Mouse (Mus musculus) liver, embryonic 14.5 days (tissue): ENCODE data around the gene Chchd1. TPM values are rescaled to one million over a fixed set of nuclear protein-coding genes. Genes with fewer than 3 reads are reported as not detected.

Experiments used
- ATAC-seq: fragments of 200-750 bp; cut with Nextera tagmentation; 2 replicates; pipeline ENCODE4 v1.8.0; 2017; ENCODE audit warnings: moderate number of reproducible peaks, mild to moderate bottlenecking, moderate library complexity; ENCODE audit not compliant: insufficient read depth
- DNase-seq, 3 experiments: peaks; one replicate each; pipeline ENCODE4 v3.0.0-alpha.2; 2012 to 2013; ENCODE audit warnings: low read depth in 3 of 3, low spot score in 3 of 3
- H3K27ac ChIP-seq: fragments of 300-500 bp; sonication (generic); 2 replicates; pipeline ENCODE4 v1.5.1; 2014; ENCODE audit warnings: moderate library complexity, mild to moderate bottlenecking, control low read depth, inconsistent platforms
- H3K27me3 ChIP-seq: fragments of 300-500 bp; sonication (generic); 2 replicates; pipeline ENCODE4 v1.6.1; 2014; ENCODE audit warnings: mild to moderate bottlenecking, low read length, moderate library complexity; ENCODE audit not compliant: control insufficient read depth, insufficient read depth
- H3K36me3 ChIP-seq: fragments of 300-500 bp; sonication (generic); replicated peaks from 2 replicates; pipeline ENCODE4 v1.6.1; 2014; ENCODE audit warnings: low read depth; ENCODE audit not compliant: control insufficient read depth, insufficient read depth
- H3K4me1 ChIP-seq, 2 experiments: fragments of 200-500 bp in 1 of 2; fragments of 300-500 bp in 1 of 2; sonication (generic) in 1 of 2; replicated peaks; 2 replicates each; pipeline ENCODE4 v1.6.1; 2012 to 2014; ENCODE audit warnings: antibody characterized with exemption in 1 of 2, inconsistent platforms in 1 of 2, low read length in 1 of 2; ENCODE audit not compliant: control insufficient read depth in 2 of 2, insufficient read depth in 2 of 2
- H3K4me2 ChIP-seq: fragments of 300-500 bp; sonication (generic); 2 replicates; pipeline ENCODE4 v1.6.1; 2014; ENCODE audit warnings: low read depth, mild to moderate bottlenecking, control low read depth, moderate library complexity
- H3K4me3 ChIP-seq, 2 experiments: fragments of 200-500 bp in 1 of 2; fragments of 300-500 bp in 1 of 2; sonication (generic) in 1 of 2; 2 replicates each; pipeline ENCODE4 v1.5.1; 2012 to 2014; ENCODE audit warnings: low read depth in 2 of 2, low read length in 2 of 2, mild to moderate bottlenecking in 2 of 2, control low read depth in 1 of 2, inconsistent platforms in 1 of 2, moderate library complexity in 1 of 2; ENCODE audit not compliant: insufficient read depth in 1 of 2
- H3K9ac ChIP-seq: fragments of 300-500 bp; sonication (generic); replicated peaks from 2 replicates; pipeline ENCODE4 v1.6.1; 2014; ENCODE audit warnings: mild to moderate bottlenecking, control low read depth, moderate library complexity
- H3K9me3 ChIP-seq: fragments of 300-500 bp; sonication (generic); 2 replicates; pipeline ENCODE4 v1.6.1; 2016; ENCODE audit warnings: low read length, mixed read lengths; ENCODE audit not compliant: control insufficient read depth
- CTCF ChIP-seq: IDR thresholded peaks from 2 replicates; pipeline ENCODE4 v1.5.1; 2016; ENCODE audit warnings: antibody characterized with exemption, low read depth, control low read depth
- EP300 ChIP-seq: IDR thresholded peaks from 2 replicates; pipeline ENCODE4 v1.6.1; 2016; ENCODE audit warnings: antibody characterized with exemption, low read depth
- WGBS: fragments of 180-500 bp; shearing (Covaris S2); extraction: QIAGEN DNeasy Blood & Tissue Kit; methylation state at CpG from one replicate; pipeline ENCODE4 v1.1.7; 2014; ENCODE audit not compliant: insufficient replicate concordance; 5-methylcytosine and 5-hydroxymethylcytosine counted together
- microRNA-seq: library from miRNA; unstranded; fragments of <30 nt; microRNA quantifications from one replicate; pipeline ENCODE4, GENCODE M21; 2016
- polyA plus RNA-seq, 2 experiments: library from polyadenylated mRNA; depleted of rRNA in 1 of 2; stranded (reverse) in 1 of 2; unstranded in 1 of 2; fragments of >200 nt; fragmentation: Nextera tagmentation in 1 of 2; extraction: Ambion mirVana in 1 of 2; gene quantifications; 2 replicates each; pipeline versions ENCODE4 v1.2.1 to v1.2.3; 2012 to 2014

Chchd1 gene
- polyA plus RNA-seq, 2 experiments, result 58.8 to 138 TPM

DNA sequence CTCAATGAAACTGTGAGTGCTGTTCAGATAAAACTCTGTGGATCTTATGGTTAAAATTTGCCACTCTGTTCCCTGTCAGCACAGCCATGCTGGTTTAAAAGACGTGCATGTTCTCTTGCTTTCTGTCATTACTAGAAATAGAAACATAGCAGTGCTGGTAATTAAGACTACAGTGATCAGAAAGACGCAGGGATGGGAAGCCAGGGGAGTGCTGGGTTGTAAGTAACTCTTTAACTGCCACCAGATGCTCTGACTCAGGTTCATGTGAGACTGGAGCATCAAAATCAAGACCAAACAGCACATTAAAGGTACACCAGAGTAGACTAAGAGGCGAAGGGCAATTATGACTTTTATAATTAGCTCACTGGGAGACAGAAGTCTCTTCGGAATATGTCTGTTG, 45.6 kb downstream of the Chchd1 start:
- 68% methylated on average over 4 of the region's 4 CpGs for WGBS
- H3K4me1 ChIP-seq, result no peaks in the 10 kb centered on the region
- H3K27me3 ChIP-seq, result no peaks in the 10 kb centered on the region
- DNase-seq (no peak), ATAC-seq (no peak)
- no peak overlapping the region for H3K4me3 ChIP-seq
- no peak overlapping the region for H3K9ac ChIP-seq
- H3K36me3 ChIP-seq, result no peaks in the 10 kb centered on the region
- no peak for TF ChIP-seq CTCF
- no peak for TF ChIP-seq EP300
- no peak overlapping the region for H3K4me2 ChIP-seq
- no peak overlapping the region for H3K27ac ChIP-seq
- H3K9me3 ChIP-seq, result no peaks in the 10 kb centered on the region

DNA sequence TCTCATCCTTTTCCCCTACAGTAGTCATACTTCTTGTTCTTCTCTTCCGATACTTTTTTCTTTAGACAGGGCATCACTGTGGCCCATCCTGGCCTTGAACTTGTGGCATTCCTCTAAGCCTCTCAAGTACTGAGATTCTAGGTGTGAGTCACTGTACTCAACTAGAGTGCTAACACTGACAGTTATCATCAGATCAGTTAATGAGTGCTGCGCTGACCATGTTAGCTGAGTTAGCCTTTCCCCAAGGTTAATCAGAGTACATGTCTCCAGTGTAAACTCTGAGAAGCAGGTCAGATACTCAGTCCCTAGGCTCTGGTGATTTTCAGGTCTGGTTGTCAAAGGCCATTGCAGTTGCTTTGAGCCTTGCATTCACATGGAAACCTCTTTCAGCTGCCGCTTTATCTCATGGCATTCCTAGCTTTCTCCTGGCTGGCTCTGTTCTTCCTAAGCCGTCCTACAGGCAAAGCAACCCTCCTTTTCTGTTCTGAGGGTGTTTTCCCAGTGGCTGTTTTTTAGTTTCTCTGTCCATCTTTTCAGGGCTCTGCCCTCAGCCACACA, 46.8 kb downstream of the Chchd1 start:
- H3K27ac ChIP-seq, result no peak overlapping the region
- no peaks in the 10 kb centered on the region for H3K36me3 ChIP-seq
- WGBS, result 77% methylated on average over 4 of the region's 4 CpGs
- no peaks in the 10 kb centered on the region for H3K4me1 ChIP-seq
- no peaks in the 10 kb centered on the region for H3K9me3 ChIP-seq
- no peak overlapping the region for H3K9ac ChIP-seq
- H3K27me3 ChIP-seq, result no peaks in the 10 kb centered on the region
- H3K4me3 ChIP-seq, result no peak overlapping the region
- DNase-seq, result no peak
- no peak for ATAC-seq
- H3K4me2 ChIP-seq, result no peak overlapping the region
- TF ChIP-seq EP300, result no peak
- no peak for TF ChIP-seq CTCF

DNA sequence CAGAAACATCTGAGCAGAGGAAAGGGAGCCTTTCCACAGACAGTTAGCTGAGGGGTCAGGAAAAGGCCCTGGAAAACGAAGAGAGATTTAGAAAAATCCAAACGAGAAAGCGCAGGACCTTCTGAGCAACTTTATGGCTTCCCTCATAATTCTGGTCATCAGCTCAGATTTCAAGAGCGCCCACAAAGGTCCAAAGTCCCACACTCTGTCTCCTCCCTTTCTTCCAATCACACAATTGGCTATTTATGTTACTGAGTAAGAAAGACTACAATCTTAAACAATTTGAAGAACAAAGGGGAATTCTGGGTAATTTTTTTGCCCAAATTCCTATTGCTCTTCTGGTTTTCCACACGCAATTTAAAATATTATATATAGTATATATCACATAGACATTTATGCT, 47.7 kb downstream of the Chchd1 start:
- Histone ChIP-seq H3K4me2 (no peak overlapping the region), H3K4me3 (no peak overlapping the region), H3K27me3 (no peaks in the 10 kb centered on the region), H3K27ac (no peak overlapping the region), H3K36me3 (no peaks in the 10 kb centered on the region), H3K9me3 (no peaks in the 10 kb centered on the region), H3K9ac (no peak overlapping the region), H3K4me1 (no peaks in the 10 kb centered on the region)
- no peak for DNase-seq
- ATAC-seq, result no peak
- WGBS, result 64% methylated on average over 5 of the region's 5 CpGs
- no peak for TF ChIP-seq CTCF

DNA sequence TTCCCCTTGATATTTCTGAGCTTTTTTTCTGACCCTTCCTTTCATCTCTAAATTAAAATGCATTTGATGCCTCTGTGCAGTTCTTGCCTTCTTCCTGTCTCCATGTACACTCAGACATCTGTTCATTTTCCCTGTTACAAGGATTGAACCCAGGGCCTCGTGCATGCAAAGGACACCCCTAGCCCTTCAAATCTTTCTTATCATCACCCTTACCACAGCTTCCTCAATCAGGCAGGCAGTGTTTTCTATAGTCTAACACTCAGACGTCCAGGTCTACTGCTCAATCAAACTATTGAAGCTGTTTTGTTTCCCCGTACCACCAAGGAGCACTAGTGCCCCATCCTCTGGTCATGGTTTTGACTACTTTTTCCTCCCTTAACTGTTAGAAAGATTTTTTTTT, 51.0 kb downstream of the Chchd1 start:
- no peak for ATAC-seq
- Histone ChIP-seq H3K27me3 (no peaks in the 10 kb centered on the region), H3K4me2 (no peak overlapping the region), H3K4me1 (no peaks in the 10 kb centered on the region), H3K4me3 (no peak overlapping the region), H3K27ac (no peak overlapping the region), H3K36me3 (peaks cover 2% of the 10 kb centered on the region), H3K9ac (no peak overlapping the region), H3K9me3 (no peaks in the 10 kb centered on the region)
- TF ChIP-seq EP300, result no peak
- no peak for TF ChIP-seq CTCF
- 30% methylated on average over 3 of the region's 3 CpGs for WGBS
- DNase-seq, result no peak

Small RNA genes lying within 50 kb of the gene (microRNA-seq; reads per million reads assigned to microRNA genes)
- gene Mir6946, result 2.1 reads per million

Other genes with a start within 250 kb of the Chchd1 start
- 28.7 and 36.6 TPM in 2 replicates for gene Anxa7, start 222.9 kb upstream of the Chchd1 start, polyA plus RNA-seq (2012; rRNA removed)
- gene Anxa7, start 222.9 kb upstream of the Chchd1 start, polyA plus RNA-seq (2014; fragmentation: Nextera tagmentation; extraction: Ambion mirVana), result 41.6 and 43.6 TPM in 2 replicates
- 1.1 and 1.6 TPM in 2 replicates for gene Mss51, start 206.1 kb upstream of the Chchd1 start, polyA plus RNA-seq (2012; rRNA removed)
- gene Mss51, start 206.1 kb upstream of the Chchd1 start, polyA plus RNA-seq (2014; fragmentation: Nextera tagmentation; extraction: Ambion mirVana), result 0.29 and 0.67 TPM in 2 replicates
- 18.0 and 22.7 TPM in 2 replicates for gene Ppp3cb, start 156.4 kb upstream of the Chchd1 start, polyA plus RNA-seq (2012; rRNA removed)
- 21.6 and 24.8 TPM in 2 replicates for gene Ppp3cb, start 156.4 kb upstream of the Chchd1 start, polyA plus RNA-seq (2014; fragmentation: Nextera tagmentation; extraction: Ambion mirVana)
- 1.2 and 1.3 TPM in 2 replicates for gene Usp54, start 61.9 kb upstream of the Chchd1 start, polyA plus RNA-seq (2012; rRNA removed)
- 1.1 and 1.2 TPM in 2 replicates for gene Usp54, start 61.9 kb upstream of the Chchd1 start, polyA plus RNA-seq (2014; fragmentation: Nextera tagmentation; extraction: Ambion mirVana)
- 0.04 and 0.10 TPM in 2 replicates for gene Myoz1, start 46.5 kb upstream of the Chchd1 start, polyA plus RNA-seq (2012; rRNA removed)
- gene Myoz1, start 46.5 kb upstream of the Chchd1 start, polyA plus RNA-seq (2014; fragmentation: Nextera tagmentation; extraction: Ambion mirVana), result 0.14 TPM in 1 of 2 replicates, not detected in the other
- 0.02 TPM in 2 replicates for gene Synpo2l, start 34.7 kb upstream of the Chchd1 start, polyA plus RNA-seq (2012; rRNA removed)
- 0.09 TPM in 1 of 2 replicates, not detected in the other for gene Synpo2l, start 34.7 kb upstream of the Chchd1 start, polyA plus RNA-seq (2014; fragmentation: Nextera tagmentation; extraction: Ambion mirVana)
- 36.4 and 37.1 TPM in 2 replicates for gene Sec24c, start 28.7 kb upstream of the Chchd1 start, polyA plus RNA-seq (2012; rRNA removed)
- gene Sec24c, start 28.7 kb upstream of the Chchd1 start, polyA plus RNA-seq (2014; fragmentation: Nextera tagmentation; extraction: Ambion mirVana), result 28.4 and 33.8 TPM in 2 replicates
- 2.8 and 3.3 TPM in 2 replicates for gene Fut11, start 8.0 kb upstream of the Chchd1 start, polyA plus RNA-seq (2012; rRNA removed)
- gene Fut11, start 8.0 kb upstream of the Chchd1 start, polyA plus RNA-seq (2014; fragmentation: Nextera tagmentation; extraction: Ambion mirVana), result 4.3 and 5.7 TPM in 2 replicates
- gene Zswim8, start 4.5 kb downstream of the Chchd1 start, polyA plus RNA-seq (2012; rRNA removed), result 16.8 and 20.8 TPM in 2 replicates
- gene Zswim8, start 4.5 kb downstream of the Chchd1 start, polyA plus RNA-seq (2014; fragmentation: Nextera tagmentation; extraction: Ambion mirVana), result 3.1 and 4.0 TPM in 2 replicates
- gene Ndst2, start 31.6 kb downstream of the Chchd1 start, polyA plus RNA-seq (2012; rRNA removed), result 22.8 and 22.9 TPM in 2 replicates
- gene Ndst2, start 31.6 kb downstream of the Chchd1 start, polyA plus RNA-seq (2014; fragmentation: Nextera tagmentation; extraction: Ambion mirVana), result 13.2 and 15.9 TPM in 2 replicates
- 4.5 and 5.4 TPM in 2 replicates for gene Camk2g, start 91.1 kb downstream of the Chchd1 start, polyA plus RNA-seq (2012; rRNA removed)
- gene Camk2g, start 91.1 kb downstream of the Chchd1 start, polyA plus RNA-seq (2014; fragmentation: Nextera tagmentation; extraction: Ambion mirVana), result 3.9 and 7.2 TPM in 2 replicates
- 0.74 and 1.3 TPM in 2 replicates for gene Plau, start 133.7 kb downstream of the Chchd1 start, polyA plus RNA-seq (2012; rRNA removed)
- gene Plau, start 133.7 kb downstream of the Chchd1 start, polyA plus RNA-seq (2014; fragmentation: Nextera tagmentation; extraction: Ambion mirVana), result 0.43 and 0.57 TPM in 2 replicates
- gene Vcl, start 226.4 kb downstream of the Chchd1 start, polyA plus RNA-seq (2012; rRNA removed), result 13.8 and 16.5 TPM in 2 replicates
- gene Vcl, start 226.4 kb downstream of the Chchd1 start, polyA plus RNA-seq (2014; fragmentation: Nextera tagmentation; extraction: Ambion mirVana), result 17.1 and 21.7 TPM in 2 replicates